Mouse (Mus musculus) limb, embryonic 12.5 days (tissue): ENCODE results near the gene Col25a1. TPM values are rescaled to one million over a fixed set of nuclear protein-coding genes. Genes with fewer than 3 reads are reported as not detected.

ENCODE experiments used
- ATAC-seq: fragments of 200-750 bp; cut with Nextera tagmentation; 2 replicates; pipeline ENCODE4 v1.8.0; 2017; ENCODE audit warnings: low read depth, moderate TSS enrichment; ENCODE audit not compliant: insufficient number of reproducible peaks, insufficient read depth, low FRiP score, low TSS enrichment
- H3K27ac ChIP-seq: fragments of 300-500 bp; sonication (generic); 2 replicates; pipeline ENCODE4 v1.5.1; 2016; ENCODE audit warnings: mild to moderate bottlenecking, moderate library complexity
- H3K27me3 ChIP-seq: fragments of 300-500 bp; sonication (generic); 2 replicates; pipeline ENCODE4 v1.6.1; 2016; ENCODE audit warnings: mild to moderate bottlenecking, moderate library complexity
- H3K36me3 ChIP-seq: fragments of 300-500 bp; sonication (generic); 2 replicates; pipeline ENCODE4 v1.6.1; 2016; ENCODE audit warnings: mild to moderate bottlenecking, moderate library complexity
- H3K4me1 ChIP-seq: fragments of 300-500 bp; sonication (generic); replicated peaks from 2 replicates; pipeline ENCODE4 v1.6.1; 2016
- H3K4me2 ChIP-seq: fragments of 300-500 bp; sonication (generic); 2 replicates; pipeline ENCODE4 v1.6.1; 2016; ENCODE audit warnings: mild to moderate bottlenecking, moderate library complexity
- H3K4me3 ChIP-seq: fragments of 300-500 bp; sonication (generic); replicated peaks from 2 replicates; pipeline ENCODE4 v1.5.1; 2016; ENCODE audit warnings: mild to moderate bottlenecking
- H3K9ac ChIP-seq: fragments of 300-500 bp; sonication (generic); replicated peaks from 2 replicates; pipeline ENCODE4 v1.6.1; 2016; ENCODE audit warnings: mild to moderate bottlenecking, moderate library complexity
- H3K9me3 ChIP-seq: fragments of 300-500 bp; sonication (generic); 2 replicates; pipeline ENCODE4 v1.6.1; 2016; ENCODE audit warnings: mild to moderate bottlenecking, moderate library complexity
- WGBS: fragments of 180-500 bp; shearing (Covaris S2); methylation state at CpG from one replicate; pipeline ENCODE4 v1.1.7; 2016; 5-methylcytosine and 5-hydroxymethylcytosine counted together
- polyA plus RNA-seq: library from polyadenylated mRNA; unstranded; fragments of >200 nt; fragmentation: Nextera tagmentation; extraction: Ambion mirVana; gene quantifications from 2 replicates; pipeline ENCODE4 v1.2.1, GENCODE M21; 2016

Gene Col25a1
- polyA plus RNA-seq, 1 experiment from 2014 or later = 43.2 TPM

DNA sequence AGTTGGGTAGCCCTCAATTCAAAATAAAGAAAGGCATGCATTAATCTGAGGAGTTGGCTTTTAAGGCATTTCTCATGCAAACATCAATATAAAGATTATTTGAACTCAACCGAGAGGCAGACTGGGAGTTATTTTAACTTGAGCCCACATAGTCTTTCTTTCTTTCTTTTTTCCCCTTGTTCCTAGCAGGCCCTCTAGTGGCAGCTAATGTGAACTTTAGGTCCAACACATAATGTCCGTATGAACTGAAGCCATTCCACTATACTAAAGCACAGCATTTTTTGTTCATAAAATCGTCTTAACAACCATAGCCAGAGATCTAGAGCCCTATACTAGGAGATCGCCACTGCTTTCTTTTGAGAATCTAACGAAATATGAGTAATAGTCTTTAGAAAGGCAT lies 443.4 kb downstream of the Col25a1 start:
- no peak overlapping the region for H3K27ac ChIP-seq
- H3K27me3 ChIP-seq = no peaks in the 10 kb centered on the region
- 24% methylated on average over 5 of the region's 5 CpGs for WGBS
- H3K36me3 ChIP-seq = 0 out of 2 replicates have a peak, but pooled peaks cover 3% of the 10 kb centered on the region
- H3K4me3 ChIP-seq = no peak overlapping the region
- H3K4me2 ChIP-seq = no peak overlapping the region
- no peak for ATAC-seq
- peaks cover 17% of the 10 kb centered on the region for H3K4me1 ChIP-seq
- H3K9me3 ChIP-seq = 0 out of 2 replicates have a peak, but pooled peaks cover 3% of the 10 kb centered on the region
- no peak overlapping the region for H3K9ac ChIP-seq

DNA sequence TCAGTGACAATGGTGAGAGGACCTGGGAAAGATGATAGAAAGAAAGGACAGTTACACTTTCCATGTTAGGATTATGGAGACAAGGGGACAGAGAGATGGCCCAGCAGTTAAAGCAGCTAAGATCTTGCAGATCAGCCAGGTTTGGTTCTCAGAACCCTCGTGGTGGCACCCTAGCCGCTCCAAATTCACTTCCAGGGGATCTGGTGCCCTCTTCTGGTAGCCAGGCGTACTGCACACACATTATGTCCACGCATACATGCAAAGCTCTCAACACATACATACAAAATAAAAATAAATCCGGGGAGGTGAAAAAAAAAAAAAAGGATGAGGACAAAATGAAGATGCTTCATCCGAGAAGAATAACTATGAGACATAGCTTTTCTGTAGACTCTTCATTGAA lies 445.4 kb downstream of the Col25a1 start:
- Histone ChIP-seq H3K4me2 (no peak overlapping the region), H3K4me3 (no peak overlapping the region), H3K27me3 (no peaks in the 10 kb centered on the region), H3K36me3 (no peaks in the 10 kb centered on the region), H3K9ac (no peak overlapping the region), H3K27ac (no peak overlapping the region), H3K9me3 (0 out of 2 replicates have a peak, but pooled peaks cover 3% of the 10 kb centered on the region), H3K4me1 (peaks cover 7% of the 10 kb centered on the region)
- WGBS = 64% methylated on average over 6 of the region's 6 CpGs
- no peak for ATAC-seq

DNA sequence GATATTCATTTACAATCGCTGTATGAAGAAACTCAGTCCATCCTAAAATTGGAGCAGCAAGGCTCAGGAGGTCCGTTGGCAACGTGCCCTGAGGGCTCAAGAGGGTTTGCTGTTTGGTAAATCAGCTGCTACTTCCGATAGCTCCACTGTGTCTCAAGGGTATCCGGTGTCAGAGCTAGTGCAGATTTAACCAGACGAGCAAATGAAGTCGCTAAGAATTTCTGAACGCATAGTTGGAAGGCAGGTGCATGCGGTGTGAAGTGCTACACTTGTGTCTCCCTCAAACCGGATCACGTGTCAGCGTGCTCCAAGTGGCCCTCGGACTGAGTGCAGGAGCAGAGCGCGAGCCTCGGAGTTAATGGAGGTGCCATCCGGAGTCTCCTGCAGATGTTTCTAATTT lies 448.2 kb downstream of the Col25a1 start:
- H3K9ac ChIP-seq = no peak overlapping the region
- H3K27ac ChIP-seq = no peak overlapping the region
- H3K36me3 ChIP-seq = no peaks in the 10 kb centered on the region
- no peak overlapping the region for H3K4me3 ChIP-seq
- peaks cover 5% of the 10 kb centered on the region for H3K4me1 ChIP-seq
- 31% methylated on average over 17 of the region's 17 CpGs for whole genome bisulfite sequencing
- peak; percentile 49; the same call in 1 of the 2 replicates for ATAC-seq
- no peak overlapping the region for H3K4me2 ChIP-seq
- 0 out of 2 replicates have a peak, but pooled peaks cover 3% of the 10 kb centered on the region for H3K9me3 ChIP-seq
- no peaks in the 10 kb centered on the region for H3K27me3 ChIP-seq

DNA sequence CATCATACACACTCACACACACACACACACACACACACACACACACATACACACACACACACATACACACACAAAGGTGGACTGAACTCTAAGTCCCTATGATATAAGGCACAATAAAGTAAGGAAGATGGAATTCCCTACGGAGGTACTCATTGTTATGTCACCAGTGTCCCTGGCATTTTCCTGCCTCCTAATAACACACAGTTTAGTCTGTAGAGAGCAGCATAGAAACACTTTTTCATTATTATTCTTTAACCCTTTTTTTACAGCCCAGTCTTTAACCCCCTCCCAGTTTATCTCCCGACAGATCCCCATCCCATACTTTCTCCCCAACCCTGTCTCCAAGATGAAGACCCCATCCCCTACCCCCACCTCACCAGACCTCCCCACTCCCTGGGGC lies 450.3 kb downstream of the Col25a1 start:
- 82% methylated on average over 2 of the region's 2 CpGs for WGBS
- Histone ChIP-seq H3K9me3 (0 out of 2 replicates have a peak, but pooled peaks cover 2% of the 10 kb centered on the region), H3K27ac (no peak overlapping the region), H3K9ac (no peak overlapping the region), H3K36me3 (no peaks in the 10 kb centered on the region), H3K4me2 (no peak overlapping the region), H3K4me3 (no peak overlapping the region), H3K27me3 (no peaks in the 10 kb centered on the region), H3K4me1 (peaks cover 5% of the 10 kb centered on the region)
- no peak for ATAC-seq

DNA sequence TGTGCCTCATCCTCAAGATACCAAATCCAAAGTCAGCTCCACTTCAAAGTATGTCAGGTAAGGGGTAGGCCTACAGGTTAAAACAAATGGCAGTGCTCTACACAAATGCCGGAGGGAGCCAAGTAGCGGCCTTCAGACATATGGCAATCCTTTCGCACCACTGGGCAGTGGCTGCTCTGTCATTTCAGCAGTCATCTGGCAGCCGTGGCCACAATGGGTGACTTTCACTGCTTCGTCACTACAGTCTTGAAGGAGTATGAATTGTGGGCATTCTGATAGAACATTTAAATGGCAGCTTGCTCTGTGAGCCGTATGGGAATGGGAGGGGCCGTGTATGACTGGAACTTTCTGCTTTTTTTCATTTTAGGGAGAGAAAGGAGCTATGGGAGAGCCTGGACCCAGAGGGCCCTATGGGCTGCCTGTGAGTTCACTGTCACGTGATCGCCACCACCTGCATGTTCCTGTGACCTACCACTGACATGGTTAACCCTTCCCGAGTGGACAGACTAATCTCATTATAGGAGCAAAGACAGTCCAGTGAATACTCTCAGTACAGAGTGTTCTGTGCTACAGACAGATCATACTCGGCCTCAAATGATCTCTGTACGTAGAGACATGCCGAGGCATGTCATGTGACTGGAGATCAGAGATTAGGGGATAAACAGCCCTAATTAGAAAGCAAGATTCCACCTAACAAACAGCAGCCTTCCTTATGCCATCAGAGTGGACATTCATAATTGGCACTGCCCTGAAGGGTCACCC lies 451.8 kb downstream of the Col25a1 start:
- no peak overlapping the region for H3K4me3 ChIP-seq
- H3K27me3 ChIP-seq = no peaks in the 10 kb centered on the region
- H3K4me2 ChIP-seq = no peak overlapping the region
- no peaks in the 10 kb centered on the region for H3K9me3 ChIP-seq
- ATAC-seq = no peak
- H3K27ac ChIP-seq = no peak overlapping the region
- H3K36me3 ChIP-seq = no peaks in the 10 kb centered on the region
- 79% methylated on average over 13 of the region's 13 CpGs for WGBS
- H3K4me1 ChIP-seq = peaks cover 7% of the 10 kb centered on the region
- H3K9ac ChIP-seq = no peak overlapping the region

DNA sequence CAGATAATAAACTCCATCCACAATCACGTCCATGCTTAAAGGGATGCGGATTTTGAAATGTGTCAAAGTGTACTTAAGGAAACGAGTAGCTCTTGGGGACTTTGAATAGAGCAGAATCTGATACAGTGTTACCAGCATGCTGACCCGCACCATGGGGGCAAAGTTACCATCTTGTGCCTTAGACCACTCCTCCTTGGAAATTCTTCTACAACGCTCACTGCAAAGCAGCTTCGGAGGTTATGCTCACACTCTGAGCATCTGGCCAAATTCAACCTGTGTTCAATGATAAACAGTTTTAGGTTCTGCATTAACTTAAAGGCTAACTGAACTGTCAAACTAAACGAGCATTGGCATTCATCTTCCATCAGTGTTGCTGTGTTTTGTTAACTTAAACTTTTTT lies 452.7 kb downstream of the Col25a1 start:
- 85% methylated on average over 7 of the region's 7 CpGs for WGBS
- Histone ChIP-seq H3K9ac (no peak overlapping the region), H3K27ac (no peak overlapping the region), H3K36me3 (no peaks in the 10 kb centered on the region), H3K27me3 (no peaks in the 10 kb centered on the region), H3K4me2 (no peak overlapping the region), H3K9me3 (no peaks in the 10 kb centered on the region), H3K4me1 (peaks cover 7% of the 10 kb centered on the region), H3K4me3 (no peak overlapping the region)
- no peak for ATAC-seq

DNA sequence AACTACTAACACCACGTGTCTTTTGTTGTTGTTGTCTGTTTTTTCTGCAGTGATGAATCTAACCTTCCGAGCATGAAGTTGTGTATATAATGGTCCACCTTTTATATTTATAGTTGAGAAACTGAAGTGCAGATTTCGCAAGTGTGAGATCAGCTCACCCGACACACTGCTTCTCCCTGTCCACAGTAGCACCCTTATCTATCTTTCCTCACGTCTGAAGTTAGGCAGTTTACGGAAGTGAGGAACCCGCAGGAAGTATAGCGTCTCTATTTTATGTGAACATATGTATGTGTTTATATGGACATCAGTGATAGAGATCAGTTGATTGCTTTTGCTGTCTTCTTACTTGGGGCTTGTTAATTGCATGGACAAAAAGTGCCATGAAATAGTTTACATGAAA lies 463.7 kb downstream of the Col25a1 start:
- 86% methylated on average over 8 of the region's 8 CpGs for WGBS
- no peaks in the 10 kb centered on the region; the same call in 1 of the 2 replicates for H3K4me1 ChIP-seq
- no peak overlapping the region for H3K27ac ChIP-seq
- no peaks in the 10 kb centered on the region for H3K27me3 ChIP-seq
- H3K36me3 ChIP-seq = no peaks in the 10 kb centered on the region
- ATAC-seq = no peak
- H3K9me3 ChIP-seq = no peaks in the 10 kb centered on the region
- H3K9ac ChIP-seq = no peak overlapping the region
- no peak overlapping the region for H3K4me3 ChIP-seq
- H3K4me2 ChIP-seq = no peak overlapping the region

DNA sequence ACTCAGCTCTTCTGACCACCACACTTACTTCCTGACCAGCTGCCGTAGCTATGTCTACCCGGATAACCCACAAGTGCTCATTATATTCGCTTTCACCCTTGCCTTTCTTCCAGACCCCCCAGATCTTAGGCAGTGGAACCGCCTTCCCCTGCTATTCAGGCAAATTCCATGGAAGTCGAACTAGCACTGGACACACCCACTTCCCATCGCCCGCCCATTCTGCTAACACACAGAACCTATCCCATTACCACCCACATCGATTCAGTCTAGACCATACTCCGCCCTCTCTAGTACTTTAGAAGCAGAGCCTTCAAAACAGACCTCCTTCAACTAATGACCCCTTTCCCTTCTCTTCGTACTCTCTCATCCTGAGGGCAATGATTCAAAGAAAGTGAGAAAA lies 470.2 kb downstream of the Col25a1 start:
- no peaks in the 10 kb centered on the region for H3K9me3 ChIP-seq
- no peaks in the 10 kb centered on the region for H3K4me1 ChIP-seq
- ATAC-seq = no peak
- no peak overlapping the region for H3K27ac ChIP-seq
- H3K9ac ChIP-seq = no peak overlapping the region
- no peaks in the 10 kb centered on the region for H3K27me3 ChIP-seq
- no peaks in the 10 kb centered on the region for H3K36me3 ChIP-seq
- no peak overlapping the region for H3K4me3 ChIP-seq
- no peak overlapping the region for H3K4me2 ChIP-seq
- 78% methylated on average over 10 of the region's 10 CpGs for WGBS

DNA sequence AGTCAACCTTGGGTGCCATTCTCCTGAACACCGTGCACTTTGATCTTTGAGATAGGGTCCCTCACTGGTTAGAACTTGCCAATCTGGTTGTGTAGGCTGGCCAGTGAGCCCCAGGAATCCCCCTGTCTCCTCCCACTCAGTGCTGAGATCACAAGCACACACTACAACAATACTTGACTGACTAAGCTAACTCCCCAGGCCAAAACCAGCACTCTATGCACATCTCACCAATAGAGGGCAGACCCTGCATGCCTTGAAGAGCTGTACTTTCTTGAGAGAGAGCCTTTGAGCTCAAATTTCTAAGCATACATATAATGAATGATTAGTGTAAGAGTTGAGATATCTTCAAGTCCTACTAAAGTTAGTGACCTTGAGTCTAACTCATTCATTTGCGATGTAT lies 476.6 kb downstream of the Col25a1 start:
- ATAC-seq = no peak
- 83% methylated on average over 2 of the region's 2 CpGs for whole genome bisulfite sequencing
- H3K9me3 ChIP-seq = no peaks in the 10 kb centered on the region
- no peaks in the 10 kb centered on the region for H3K27me3 ChIP-seq
- no peak overlapping the region for H3K4me2 ChIP-seq
- no peaks in the 10 kb centered on the region for H3K36me3 ChIP-seq
- H3K4me3 ChIP-seq = no peak overlapping the region
- no peaks in the 10 kb centered on the region for H3K4me1 ChIP-seq
- H3K27ac ChIP-seq = no peak overlapping the region
- H3K9ac ChIP-seq = no peak overlapping the region

DNA sequence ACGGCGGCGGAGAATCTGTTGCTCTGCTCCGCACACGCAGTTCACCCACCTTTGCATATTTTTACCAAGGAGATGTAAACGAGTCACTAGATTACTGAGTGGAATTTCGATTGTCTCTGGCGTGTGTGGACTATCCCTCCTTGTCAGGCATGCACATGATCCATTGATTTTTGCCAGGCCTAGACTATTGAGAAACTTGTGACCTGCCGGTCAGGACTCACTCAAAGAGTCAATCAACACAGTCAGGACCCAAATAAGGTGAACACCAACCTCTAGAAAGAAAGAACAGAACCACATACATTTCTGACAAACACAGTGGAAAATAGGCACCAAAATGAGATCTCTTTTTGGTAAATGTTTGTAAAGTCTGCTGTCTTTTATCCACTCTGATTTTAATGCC lies 483.1 kb downstream of the Col25a1 start:
- Histone ChIP-seq H3K9ac (no peak overlapping the region), H3K27me3 (peaks cover 9% of the 10 kb centered on the region), H3K4me3 (no peak overlapping the region), H3K4me1 (peaks cover 10% of the 10 kb centered on the region; the same call in 1 of the 2 replicates), H3K4me2 (no peak overlapping the region), H3K36me3 (no peaks in the 10 kb centered on the region), H3K9me3 (no peaks in the 10 kb centered on the region), H3K27ac (no peak overlapping the region)
- no peak for ATAC-seq
- WGBS = 85% methylated on average over 9 of the region's 9 CpGs

DNA sequence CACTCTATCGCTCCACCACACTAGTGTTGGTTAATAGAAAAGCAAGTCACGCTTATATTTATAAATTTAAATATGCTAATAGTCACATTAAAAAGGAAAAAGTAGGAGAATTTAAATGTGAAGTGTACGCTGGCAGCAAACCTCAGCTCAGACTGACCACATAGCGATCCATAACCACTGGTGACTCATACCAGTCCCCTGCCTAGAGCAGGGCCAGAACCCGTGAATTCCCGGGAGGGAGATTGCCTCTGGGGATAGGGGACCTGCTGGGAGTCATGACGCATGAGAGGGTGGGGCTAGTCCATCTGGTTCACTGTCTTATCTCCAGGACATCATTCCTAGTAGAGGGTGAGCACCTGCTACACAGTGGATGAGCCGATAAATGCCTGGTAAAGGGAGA lies 484.3 kb downstream of the Col25a1 start:
- no peak for ATAC-seq

More for the DNA sequence above, 484.3 kb downstream of the Col25a1 start:
- no peak overlapping the region for H3K27ac ChIP-seq
- H3K27me3 ChIP-seq = peaks cover 9% of the 10 kb centered on the region
- no peaks in the 10 kb centered on the region for H3K36me3 ChIP-seq
- H3K9ac ChIP-seq = no peak overlapping the region
- no peak overlapping the region for H3K4me2 ChIP-seq
- peaks cover 12% of the 10 kb centered on the region; the same call in 1 of the 2 replicates for H3K4me1 ChIP-seq
- no peaks in the 10 kb centered on the region for H3K9me3 ChIP-seq
- no peak overlapping the region for H3K4me3 ChIP-seq
- WGBS = 54% methylated on average over 8 of the region's 8 CpGs
